10 mouse cellular contexts compared by ENCODE assay signal in genomic region chr7:18893009-18893408, GRCm38 (mm10). TPM values are rescaled to one million over a fixed set of nuclear protein-coding genes. Genes with fewer than 3 reads are reported as not detected.
DNase-seq lines count a peak whose midpoint lies in the region; ATAC-seq lines count a peak whose summit lies in the region.
"Had no signal": no experiment of that assay in that cellular context is flagged by ENCODE, and none has a peak within 500 bp of the region (broad histone marks: within the 10 kb centered on the region; RNA-seq: fewer than 3 reads in every experiment).

No protein-coding gene starts in this region.

- peak overlapping the region; percentile 83 for H3K4me2 ChIP-seq in heart, embryonic 15.5 days
- H3K4me2 ChIP-seq in embryonic facial prominence, embryonic 11.5 days (ENCODE audit: low read depth, low read length) = no peak overlapping the region
- peak overlapping the region; percentile 62 for H3K4me2 ChIP-seq in hindbrain, embryonic 12.5 days (replicated peaks)
- no peak overlapping the region; the same call in 1 of the 2 replicates for H3K4me2 ChIP-seq in midbrain, embryonic 11.5 days

- H3K36me3 ChIP-seq in heart, embryonic 15.5 days = no peaks in the 10 kb centered on the region
- H3K36me3 ChIP-seq in embryonic facial prominence, embryonic 11.5 days (replicated peaks; ENCODE audit: control insufficient read depth, insufficient read depth, low read depth, low read length) = no peaks in the 10 kb centered on the region
- no peaks in the 10 kb centered on the region for H3K36me3 ChIP-seq in hindbrain, embryonic 12.5 days
- H3K36me3 ChIP-seq in midbrain, embryonic 11.5 days (ENCODE audit: control insufficient read depth, insufficient read depth, low read length) = no peaks in the 10 kb centered on the region

- no peak overlapping the region for H3K9ac ChIP-seq in heart, embryonic 15.5 days
- H3K9ac ChIP-seq in embryonic facial prominence, embryonic 11.5 days (replicated peaks; ENCODE audit: low read length) = no peak overlapping the region
- peak overlapping the region; percentile 62; the same call in 1 of the 2 replicates for H3K9ac ChIP-seq in hindbrain, embryonic 12.5 days
- no peak overlapping the region for H3K9ac ChIP-seq in midbrain, embryonic 11.5 days (ENCODE audit: low read length)

- H3K27ac ChIP-seq in heart, embryonic 15.5 days = no peak overlapping the region
- no peak overlapping the region for H3K27ac ChIP-seq in embryonic facial prominence, embryonic 11.5 days (replicated peaks; ENCODE audit: low read depth, low read length)
- no peak overlapping the region for H3K27ac ChIP-seq in hindbrain, embryonic 12.5 days
- H3K27ac ChIP-seq in midbrain, embryonic 11.5 days (ENCODE audit: low read depth, low read length) = no peak overlapping the region

- peak overlapping the region; percentile 48; the same call in 1 of the 2 replicates for H3K4me3 ChIP-seq in heart, embryonic 15.5 days
- H3K4me3 ChIP-seq in embryonic facial prominence, embryonic 11.5 days (ENCODE audit: low read depth, low read length) = no peak overlapping the region
- peak overlapping the region; percentile 39 for H3K4me3 ChIP-seq in hindbrain, embryonic 12.5 days
- H3K4me3 ChIP-seq in midbrain, embryonic 11.5 days (ENCODE audit: low read depth, low read length) = no peak overlapping the region

- H3K9me3 ChIP-seq in heart, embryonic 15.5 days (replicated peaks) = no peaks in the 10 kb centered on the region
- H3K9me3 ChIP-seq in embryonic facial prominence, embryonic 11.5 days (replicated peaks; ENCODE audit: control insufficient read depth, low read length) = no peaks in the 10 kb centered on the region
- H3K9me3 ChIP-seq in hindbrain, embryonic 12.5 days (replicated peaks) = no peaks in the 10 kb centered on the region
- no peaks in the 10 kb centered on the region for H3K9me3 ChIP-seq in midbrain, embryonic 11.5 days (ENCODE audit: control insufficient read depth, low read length)

- peaks cover 15% of the 10 kb centered on the region for H3K27me3 ChIP-seq in heart, embryonic 15.5 days
- 0 out of 2 replicates have a peak, but pooled peaks cover 4% of the 10 kb centered on the region for H3K27me3 ChIP-seq in embryonic facial prominence, embryonic 11.5 days (ENCODE audit: control insufficient read depth, insufficient read depth, low read length)
- peaks cover 18% of the 10 kb centered on the region for H3K27me3 ChIP-seq in hindbrain, embryonic 12.5 days
- peaks cover 12% of the 10 kb centered on the region for H3K27me3 ChIP-seq in midbrain, embryonic 11.5 days (ENCODE audit: control insufficient read depth, insufficient read depth, low read length)

- 24% methylated on average over 27 of the region's 27 CpGs for WGBS in heart, embryonic 15.5 days
- 26% methylated on average over 23 of the region's 27 CpGs for WGBS in embryonic facial prominence, embryonic 11.5 days
- 28% methylated on average over 27 of the region's 27 CpGs for WGBS in hindbrain, embryonic 12.5 days
- 33% methylated on average over 27 of the region's 27 CpGs for WGBS in midbrain, embryonic 11.5 days

- peaks cover 21% of the 10 kb centered on the region for H3K4me1 ChIP-seq in heart, embryonic 15.5 days (replicated peaks)
- peaks cover 7% of the 10 kb centered on the region for H3K4me1 ChIP-seq in embryonic facial prominence, embryonic 11.5 days (ENCODE audit: control insufficient read depth, insufficient read depth, low read length)
- H3K4me1 ChIP-seq in hindbrain, embryonic 12.5 days = peaks cover 25% of the 10 kb centered on the region
- peaks cover 16% of the 10 kb centered on the region for H3K4me1 ChIP-seq in midbrain, embryonic 11.5 days (ENCODE audit: control insufficient read depth, insufficient read depth, low read length)

- intact Hi-C loops in heart, postnatal 10 days (cut with DNase I) = no loop called here

- DNase-seq in heart, postnatal 10 days = no peak
- no peak for DNase-seq in embryonic facial prominence, embryonic 11.5 days (ENCODE audit: low spot score)
- DNase-seq in midbrain, embryonic 11.5 days (ENCODE audit: low spot score, missing footprints) = no peak
- DNase-seq in ovary, postnatal 36 days (ENCODE audit: low spot score) = no peak
- DNase-seq in frontal cortex, postnatal 36 days (ENCODE audit: low spot score in 2 of 2) = no peak
- DNase-seq in gastrocnemius, adult 8-10 months (ENCODE audit: low spot score in 2 of 2) = no peak

- ATAC-seq in heart, embryonic 15.5 days (replicated peaks; ENCODE audit: insufficient number of reproducible peaks, insufficient read depth, low FRiP score, low read depth) = peak; percentile 42; the same call in 1 of the 2 replicates
- ATAC-seq in embryonic facial prominence, embryonic 11.5 days (replicated peaks; ENCODE audit: insufficient number of reproducible peaks, low FRiP score, low TSS enrichment, low read depth) = peak; percentile 32; the same call in 1 of the 2 replicates
- peak; percentile 14 for ATAC-seq in hindbrain, embryonic 12.5 days (ENCODE audit: low FRiP score)
- peak; percentile 28; the same call in 1 of the 2 replicates for ATAC-seq in midbrain, embryonic 11.5 days (ENCODE audit: low FRiP score)

RNA-seq across cellular contexts. Expression of gene Ccdc61, which starts 17.2 kb away (rescaled TPM):
- 20.6 and 26.8 TPM in 2 replicates for polyA plus RNA-seq in heart, embryonic 15.5 days (2015; fragmentation: Nextera tagmentation; extraction: Ambion mirVana)
- 10 to 100 TPM in 1 of 2 experiments, 1 to 10 TPM in 1; 9.5 to 11.5 TPM for total RNA-seq in heart, postnatal 10 days (2021)
- polyA plus RNA-seq in embryonic facial prominence, embryonic 11.5 days (2014; fragmentation: Nextera tagmentation; extraction: Ambion mirVana) = 22.6 and 26.5 TPM in 2 replicates
- 28.8 and 31.9 TPM in 2 replicates for polyA plus RNA-seq in hindbrain, embryonic 12.5 days (2016; fragmentation: Nextera tagmentation; extraction: Ambion mirVana)
- 23.0 and 28.3 TPM in 2 replicates for polyA plus RNA-seq in midbrain, embryonic 11.5 days (2014; fragmentation: Nextera tagmentation; extraction: Ambion mirVana)
- total RNA-seq in gastrocnemius, adult 8-10 months (2022) = 1 to 10 TPM; 4.0 to 5.6 (median 4.7) TPM

RNA-seq across cellular contexts. Expression of gene Pglyrp1, which starts 21.9 kb away (rescaled TPM):
- 1.6 and 3.0 TPM in 2 replicates for polyA plus RNA-seq in heart, embryonic 15.5 days (2015; fragmentation: Nextera tagmentation; extraction: Ambion mirVana)
- total RNA-seq in heart, postnatal 10 days (2021) = 1 to 10 TPM; 2.0 to 2.8 TPM
- 0.49 and 0.70 TPM in 2 replicates for polyA plus RNA-seq in embryonic facial prominence, embryonic 11.5 days (2014; fragmentation: Nextera tagmentation; extraction: Ambion mirVana)
- polyA plus RNA-seq in hindbrain, embryonic 12.5 days (2016; fragmentation: Nextera tagmentation; extraction: Ambion mirVana) = 2.9 and 3.8 TPM in 2 replicates
- polyA plus RNA-seq in midbrain, embryonic 11.5 days (2014; fragmentation: Nextera tagmentation; extraction: Ambion mirVana) = 2.3 and 2.7 TPM in 2 replicates
- under 1 TPM in 2 of 4 experiments, not detected in 2; 0.39 to 0.45 TPM for total RNA-seq in gastrocnemius, adult 8-10 months (2022)
- total RNA-seq: MEL had no signal

RNA-seq across cellular contexts. Expression of gene Nova2, which starts 32.7 kb away (rescaled TPM):
- 0.53 and 0.79 TPM in 2 replicates for polyA plus RNA-seq in heart, embryonic 15.5 days (2015; fragmentation: Nextera tagmentation; extraction: Ambion mirVana)
- 10 to 100 TPM in 1 of 2 experiments, 1 to 10 TPM in 1; 9.9 to 10.1 TPM for total RNA-seq in heart, postnatal 10 days (2021)
- 1.4 and 1.7 TPM in 2 replicates for polyA plus RNA-seq in embryonic facial prominence, embryonic 11.5 days (2014; fragmentation: Nextera tagmentation; extraction: Ambion mirVana)
- 11.2 and 12.5 TPM in 2 replicates for polyA plus RNA-seq in hindbrain, embryonic 12.5 days (2016; fragmentation: Nextera tagmentation; extraction: Ambion mirVana)
- 9.1 and 9.8 TPM in 2 replicates for polyA plus RNA-seq in midbrain, embryonic 11.5 days (2014; fragmentation: Nextera tagmentation; extraction: Ambion mirVana)
- 1 to 10 TPM in 1 of 4 experiments, under 1 TPM in 3; 0.63 to 1.4 (median 0.97) TPM for total RNA-seq in gastrocnemius, adult 8-10 months (2022)
- total RNA-seq: neutrophil, adult 5-6 weeks had no signal

RNA-seq across cellular contexts. Expression of gene Mill2, which starts 53.2 kb away (rescaled TPM):
- 0.54 and 0.56 TPM in 2 replicates for polyA plus RNA-seq in heart, embryonic 15.5 days (2015; fragmentation: Nextera tagmentation; extraction: Ambion mirVana)
- 1 to 10 TPM; 5.1 to 5.5 TPM for total RNA-seq in heart, postnatal 10 days (2021)
- 0.20 and 0.33 TPM in 2 replicates for polyA plus RNA-seq in embryonic facial prominence, embryonic 11.5 days (2014; fragmentation: Nextera tagmentation; extraction: Ambion mirVana)
- polyA plus RNA-seq in hindbrain, embryonic 12.5 days (2016; fragmentation: Nextera tagmentation; extraction: Ambion mirVana) = 0.27 and 0.45 TPM in 2 replicates
- 0.15 and 0.20 TPM in 2 replicates for polyA plus RNA-seq in midbrain, embryonic 11.5 days (2014; fragmentation: Nextera tagmentation; extraction: Ambion mirVana)
- 1 to 10 TPM; 1.8 to 2.8 (median 2.1) TPM for total RNA-seq in gastrocnemius, adult 8-10 months (2022)
- total RNA-seq: neutrophil, adult 5-6 weeks had no signal

Comparison
In these comparisons a context has a peak if more than half of its experiments do, and no peak if none do; other contexts are left out.
1. H3K4me2 ChIP-seq: peak in heart, embryonic 15.5 days (single experiment) and hindbrain, embryonic 12.5 days (single experiment); none in embryonic facial prominence, embryonic 11.5 days (single experiment) and midbrain, embryonic 11.5 days (single experiment).
2. H3K4me3 ChIP-seq: peak in heart, embryonic 15.5 days (single experiment) and hindbrain, embryonic 12.5 days (single experiment); none in embryonic facial prominence, embryonic 11.5 days (single experiment) and midbrain, embryonic 11.5 days (single experiment).
3. Peak in every context shown above with its lines, with median percentiles within 50 percentile points of each other: ATAC-seq.